Mouse (Mus musculus): ENCODE measurements around the gene Krt1.

Krt1 gene

DNA sequence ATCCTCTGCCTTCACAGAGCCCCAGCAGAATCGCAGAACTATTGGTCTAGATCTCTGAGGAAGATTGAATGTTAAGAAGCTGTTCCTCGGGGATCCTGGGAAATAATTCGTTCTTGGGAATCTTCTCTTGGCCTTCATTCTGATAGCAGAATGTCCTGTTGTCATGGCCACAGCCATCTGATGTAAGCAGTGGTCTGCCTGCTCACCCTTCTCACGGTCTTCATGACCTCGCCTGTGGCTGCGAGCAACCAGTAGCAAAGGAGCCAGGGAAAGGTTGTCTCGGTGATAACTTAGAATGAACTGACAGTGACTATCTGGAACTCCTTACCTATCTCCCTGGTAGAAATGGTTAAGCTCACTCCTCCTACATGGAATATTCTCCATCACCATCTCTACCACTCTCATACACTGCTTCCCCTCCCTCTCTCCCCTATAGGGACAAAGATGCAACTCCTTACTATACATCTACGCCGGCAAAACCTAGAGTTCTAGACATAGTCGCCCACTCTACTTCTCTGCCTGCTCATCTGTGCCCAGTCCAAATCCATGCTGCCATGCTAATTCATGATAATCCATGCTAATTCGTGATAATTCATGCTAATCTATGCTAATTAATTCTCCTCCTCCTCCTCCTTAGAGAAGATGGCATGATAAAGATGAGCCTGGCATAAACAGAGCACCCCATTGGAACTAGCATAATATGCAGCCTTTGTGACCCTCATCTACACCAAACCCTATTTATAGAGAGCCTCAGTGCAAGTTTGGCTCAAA, 47.4 kb downstream of the Krt1 start:
- peak; percentile 59 for DNase-seq

GRCm38 (mm10) chr15:101802296-101802835, 48.2 kb downstream of the Krt1 start, which contains the start of gene Krt73:
TSS of gene Krt73 (minus strand) at chr15:101802346.
- DNase-seq: no peak
